Mouse (Mus musculus) effector memory CD4-positive, alpha-beta T cell, adult 7 months (primary cell): ENCODE data around the gene Pde4a. TPM values are rescaled to one million over a fixed set of nuclear protein-coding genes. Genes with fewer than 3 reads are reported as not detected.

Experiments used
- polyA plus RNA-seq: library from polyadenylated mRNA; unstranded; fragments of 100-300 nt; shearing (Covaris generic); gene quantifications from one replicate; pipeline ENCODE4 v1.2.1, GENCODE M21; 2017

Pde4a gene
- polyA plus RNA-seq, result 3.4 TPM

DNA sequence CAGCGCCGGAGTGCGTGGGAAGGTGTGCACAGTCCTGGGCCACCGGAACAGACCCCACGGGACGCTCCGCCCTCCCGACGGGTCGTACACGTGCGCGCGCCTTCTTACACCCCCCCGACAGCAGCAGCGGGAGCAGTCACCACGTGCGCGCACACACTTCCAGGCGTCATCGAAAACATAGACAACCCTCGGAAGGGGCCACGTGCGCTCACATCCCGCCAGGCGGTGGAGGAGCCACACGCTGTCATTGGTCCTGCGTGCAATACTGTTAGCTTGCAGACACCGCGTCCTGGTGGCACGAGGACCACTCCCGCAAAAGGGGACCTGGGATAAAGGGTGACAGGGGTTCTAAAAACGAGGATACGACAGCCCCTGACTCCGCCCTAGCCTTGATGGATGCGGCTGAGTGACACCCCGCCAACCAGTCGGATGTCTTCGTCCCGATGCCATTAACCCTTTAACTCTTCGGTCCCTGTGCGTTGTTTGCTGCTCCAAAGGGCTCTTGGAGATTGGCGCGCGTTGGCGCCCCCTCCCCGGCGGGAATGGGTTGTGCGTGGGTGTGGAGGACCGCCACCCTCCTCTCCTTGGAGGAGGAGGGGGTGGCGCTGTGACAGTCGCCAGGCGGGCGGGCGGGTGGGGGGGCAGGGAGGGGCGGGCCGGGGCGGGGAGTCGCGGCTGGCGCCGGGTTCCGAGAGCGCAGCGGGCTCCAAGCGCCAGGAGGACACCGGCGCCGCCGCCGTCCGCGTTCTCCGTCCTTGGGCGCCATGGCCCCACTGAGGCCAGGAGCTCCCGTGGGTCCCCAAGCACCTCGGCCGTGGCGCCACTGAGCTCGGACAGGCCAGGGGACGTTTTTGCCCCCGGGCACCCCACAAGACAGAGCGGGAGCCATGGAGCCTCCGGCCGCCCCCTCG is at the start of gene Pde4a:
Gene Pde4a (plus strand): TSS at position 674 of the 911 bp plus-strand sequence.

GRCm38 (mm10) chr9:21131059-21131956 is 34.2 kb upstream of the Pde4a start, which contains the start of gene Tyk2:
Gene Tyk2, minus strand, starts transcription at chr9:21131243.

GRCm38 (mm10) chr9:21149654-21150419 is 15.7 kb upstream of the Pde4a start, which contains the start of gene Cdc37:
Gene Cdc37, minus strand, starts transcription at chr9:21149982.

GRCm38 (mm10) chr9:21238733-21239464 is 73.4 kb downstream of the Pde4a start, which contains the start of gene Keap1:
Gene Keap1, minus strand, starts transcription at chr9:21239361.

GRCm38 (mm10) chr9:21248326-21248725 is 82.8 kb downstream of the Pde4a start, which contains the start of gene S1pr5:
Gene S1pr5, minus strand, starts transcription at chr9:21248443.

Other genes starting within 250 kb of the Pde4a start
- gene Dnmt1, start 205.8 kb upstream of the Pde4a start, polyA plus RNA-seq, result 67.8 TPM
- 10.3 TPM for gene S1pr2, start 188.9 kb upstream of the Pde4a start, polyA plus RNA-seq
- gene Mrpl4, start 163.0 kb upstream of the Pde4a start, polyA plus RNA-seq, result 101 TPM
- gene Icam1, start 149.7 kb upstream of the Pde4a start, polyA plus RNA-seq, result 268 TPM
- 1.4 TPM for gene Icam4, start 136.3 kb upstream of the Pde4a start, polyA plus RNA-seq
- gene Icam5, start 133.6 kb upstream of the Pde4a start, polyA plus RNA-seq, result not detected
- gene Zglp1, start 98.6 kb upstream of the Pde4a start, polyA plus RNA-seq, result 0.73 TPM
- not detected for gene Gm49373, start 92.6 kb upstream of the Pde4a start, polyA plus RNA-seq
- gene Fdx1l, start 92.1 kb upstream of the Pde4a start, polyA plus RNA-seq, result 47.1 TPM
- 6.2 TPM for gene Gm38431, start 73.7 kb upstream of the Pde4a start, polyA plus RNA-seq
- 53.3 TPM for gene Raver1, start 73.7 kb upstream of the Pde4a start, polyA plus RNA-seq
- 65.3 TPM for gene Tyk2, start 34.5 kb upstream of the Pde4a start, polyA plus RNA-seq
- gene Cdc37, start 15.7 kb upstream of the Pde4a start, polyA plus RNA-seq, result 320 TPM
- 22.5 TPM for gene Keap1, start 73.6 kb downstream of the Pde4a start, polyA plus RNA-seq
- gene S1pr5, start 82.7 kb downstream of the Pde4a start, polyA plus RNA-seq, result 2.5 TPM
- gene Atg4d, start 99.6 kb downstream of the Pde4a start, polyA plus RNA-seq, result 83.2 TPM
- gene Kri1, start 122.3 kb downstream of the Pde4a start, polyA plus RNA-seq, result 30.7 TPM
- gene Cdkn2d, start 125.7 kb downstream of the Pde4a start, polyA plus RNA-seq, result 70.0 TPM
- 2.1 TPM for gene Ap1m2, start 146.6 kb downstream of the Pde4a start, polyA plus RNA-seq
- gene Slc44a2, start 155.0 kb downstream of the Pde4a start, polyA plus RNA-seq, result 261 TPM
- gene Ilf3, start 202.2 kb downstream of the Pde4a start, polyA plus RNA-seq, result 51.0 TPM
- 54.3 TPM for gene Qtrt1, start 246.1 kb downstream of the Pde4a start, polyA plus RNA-seq